Mouse (Mus musculus) adrenal gland, postnatal 25 days (tissue): Measurements from ENCODE around the gene Capn3. TPM values are rescaled to one million over a fixed set of nuclear protein-coding genes. Genes with fewer than 3 reads are reported as not detected.

Experiments
- DNase-seq: peaks from one replicate; pipeline ENCODE4 v3.0.0; 2021; ENCODE audit warnings: mixed read lengths
- total RNA-seq: library from RNA; stranded (reverse); gene quantifications from 2 replicates; pipeline ENCODE4 v1.2.3, GENCODE M21; 2021

Capn3 gene
- total RNA-seq, 1 experiment from 2014 or later: 0.36 TPM

DNA sequence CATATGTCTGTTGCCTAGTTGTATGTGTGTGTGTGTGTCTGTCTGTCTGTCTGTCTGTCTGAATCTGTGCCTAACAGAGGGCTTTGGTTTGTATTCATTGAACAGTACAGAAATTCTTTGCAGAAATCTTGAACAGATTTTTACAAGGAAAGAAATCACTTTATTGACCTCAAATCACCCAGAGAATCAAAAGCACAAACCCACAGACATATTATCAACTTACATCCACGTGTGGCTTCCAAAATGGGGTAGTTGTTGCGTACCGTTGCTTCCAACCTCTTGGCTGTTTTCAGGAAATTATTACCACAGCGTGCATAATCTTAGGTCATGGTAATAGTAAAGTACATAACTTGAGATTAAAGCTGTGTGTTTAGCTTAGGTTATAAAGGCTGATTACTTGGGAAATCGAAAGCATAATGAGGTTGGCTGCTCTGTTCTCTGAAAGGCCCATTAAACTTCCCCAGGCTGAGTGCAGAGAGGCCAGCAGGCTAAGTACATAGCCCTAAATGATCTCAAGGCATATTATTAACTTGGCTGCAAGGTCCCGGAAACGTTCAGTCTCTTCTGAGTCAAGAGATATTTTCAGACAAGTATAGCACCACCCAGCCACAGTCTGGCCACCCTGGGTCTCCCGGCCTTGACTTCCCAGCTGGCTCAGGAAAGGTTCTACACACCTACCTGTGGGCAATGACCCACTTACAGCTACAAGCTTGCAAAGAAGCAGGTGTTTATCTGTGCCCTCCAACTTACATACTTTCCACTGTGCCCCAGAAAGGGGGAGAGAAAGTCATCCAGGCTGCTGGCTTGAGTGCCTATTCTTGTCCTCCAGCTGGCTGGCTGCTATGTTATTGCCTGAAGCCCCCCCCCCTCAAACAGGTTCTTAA is 26.9 kb downstream of the Capn3 start:
- no peak for DNase-seq

DNA sequence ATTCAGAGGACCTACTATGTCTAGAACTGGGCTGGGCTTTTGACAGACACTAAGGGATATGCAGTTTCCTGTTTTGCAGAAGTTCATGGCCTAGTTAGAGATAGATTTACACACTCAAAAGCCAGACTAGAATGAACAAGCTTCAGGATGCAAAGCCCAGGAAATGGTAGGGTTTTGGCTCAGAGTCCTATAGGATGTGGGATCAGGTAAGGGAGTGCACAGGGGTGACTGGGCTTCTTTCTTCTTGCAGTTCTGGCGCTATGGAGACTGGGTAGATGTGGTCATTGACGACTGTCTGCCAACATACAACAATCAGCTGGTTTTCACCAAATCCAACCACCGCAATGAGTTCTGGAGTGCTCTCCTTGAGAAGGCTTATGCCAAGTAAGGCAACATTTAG is 28.4 kb downstream of the Capn3 start:
- DNase-seq: no peak

DNA sequence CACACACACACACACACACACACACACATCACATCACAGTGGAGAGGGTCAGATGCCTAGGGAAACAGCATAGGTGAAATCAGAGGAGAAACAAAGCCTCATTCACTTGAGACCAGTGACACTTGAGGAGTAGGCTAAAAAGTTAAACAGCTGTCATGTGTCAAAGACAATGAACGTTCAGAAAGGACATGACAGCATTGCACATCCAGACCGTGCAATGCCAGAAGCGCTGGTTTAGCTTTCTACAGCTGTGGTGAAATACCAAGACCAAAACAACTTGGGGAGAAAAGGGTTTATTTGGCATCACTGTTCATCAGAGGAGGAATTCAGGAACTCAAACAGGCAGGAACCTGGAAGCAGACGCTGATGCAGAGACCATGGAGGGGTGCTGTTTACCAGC is 37.4 kb downstream of the Capn3 start:
- DNase-seq: no peak

DNA sequence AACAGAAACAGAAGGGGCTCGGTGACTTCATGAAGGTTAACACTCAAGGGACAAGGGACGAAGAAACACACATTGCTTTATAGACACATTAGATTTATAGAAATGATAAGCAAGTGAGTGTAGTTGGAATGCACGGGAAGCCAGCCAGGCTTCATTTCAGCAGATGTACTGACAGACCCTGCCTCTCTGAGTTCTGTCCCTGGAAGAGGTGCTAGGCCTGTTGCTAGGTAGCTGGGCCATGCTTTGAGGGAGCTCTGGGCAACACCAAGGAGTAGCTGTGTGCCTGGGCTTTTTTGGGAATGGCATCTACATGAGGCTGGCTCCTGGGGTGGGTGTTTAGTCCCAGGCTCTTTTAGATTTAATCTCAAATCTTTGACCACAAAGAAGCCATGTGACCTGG is 40.7 kb downstream of the Capn3 start:
- DNase-seq: no peak

GRCm38 (mm10) chr2:120499971-120500471 is 44.2 kb downstream of the Capn3 start:
- DNase-seq: no peak

DNA sequence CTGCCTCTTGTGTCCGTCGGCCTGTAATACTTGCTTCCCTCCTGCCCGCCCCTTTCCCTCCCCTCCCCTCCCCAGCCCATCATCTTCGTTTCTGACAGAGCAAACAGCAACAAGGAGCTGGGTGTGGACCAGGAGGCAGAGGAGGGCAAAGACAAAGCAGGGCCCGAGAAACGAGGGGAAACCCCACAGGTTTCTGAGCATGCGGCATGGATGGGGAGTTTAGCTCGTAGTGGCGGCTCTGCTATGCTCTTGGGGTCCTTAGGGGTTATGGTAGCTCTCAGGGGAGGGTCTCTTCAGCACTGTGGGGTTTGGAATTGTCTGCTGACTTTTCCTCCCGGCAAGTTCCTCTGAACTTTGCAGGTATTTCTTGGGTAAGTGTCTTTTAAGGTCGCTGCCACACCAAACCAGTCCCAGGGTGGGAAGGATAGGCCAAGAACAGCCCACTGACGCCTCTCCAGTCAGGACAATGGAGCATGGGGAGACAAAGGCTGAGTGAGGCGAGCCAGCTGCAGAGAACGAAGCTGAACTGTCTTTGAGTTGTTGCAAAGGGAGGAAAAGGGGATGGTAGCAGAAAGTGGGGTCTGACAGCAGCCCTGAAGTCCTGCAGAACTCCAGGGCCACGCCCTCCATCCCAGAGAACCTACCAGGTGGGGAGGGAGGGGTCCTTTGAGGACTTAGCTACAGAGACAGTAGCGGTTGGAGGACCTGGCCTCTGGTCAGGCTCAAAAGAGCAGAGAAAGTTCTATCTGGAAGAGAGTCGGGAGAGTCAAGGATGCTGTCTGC is 45.5 kb downstream of the Capn3 start:
- DNase-seq: no peak

DNA sequence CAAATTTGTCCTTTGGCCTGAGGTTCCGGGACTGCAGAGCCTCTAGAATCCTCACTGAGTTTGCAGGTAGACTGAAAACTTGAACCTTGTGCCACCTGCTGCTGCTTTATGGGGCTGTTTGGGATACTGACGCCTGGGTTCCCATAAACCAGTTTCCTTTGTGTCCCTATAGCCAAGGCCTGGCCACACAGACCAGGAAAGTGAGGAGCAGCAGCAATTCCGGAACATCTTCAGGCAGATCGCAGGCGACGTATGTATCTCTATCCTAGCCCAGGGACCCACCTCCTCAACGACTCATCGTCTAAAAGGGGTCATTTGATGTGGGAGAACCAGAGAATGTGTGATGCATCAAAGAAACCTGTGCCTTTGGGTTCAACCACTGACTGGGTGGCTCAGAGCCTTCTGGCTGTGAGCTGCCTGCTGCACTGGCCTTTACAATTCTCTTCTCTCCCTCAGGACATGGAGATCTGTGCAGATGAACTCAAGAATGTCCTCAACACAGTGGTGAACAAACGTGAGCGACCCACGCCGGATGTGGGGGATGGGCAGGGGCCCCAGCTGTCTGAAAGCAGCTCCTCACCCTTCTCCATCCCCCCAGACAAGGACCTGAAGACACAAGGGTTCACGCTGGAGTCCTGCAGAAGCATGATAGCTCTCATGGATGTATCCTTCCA is 46.2 kb downstream of the Capn3 start:
- no peak for DNase-seq

DNA sequence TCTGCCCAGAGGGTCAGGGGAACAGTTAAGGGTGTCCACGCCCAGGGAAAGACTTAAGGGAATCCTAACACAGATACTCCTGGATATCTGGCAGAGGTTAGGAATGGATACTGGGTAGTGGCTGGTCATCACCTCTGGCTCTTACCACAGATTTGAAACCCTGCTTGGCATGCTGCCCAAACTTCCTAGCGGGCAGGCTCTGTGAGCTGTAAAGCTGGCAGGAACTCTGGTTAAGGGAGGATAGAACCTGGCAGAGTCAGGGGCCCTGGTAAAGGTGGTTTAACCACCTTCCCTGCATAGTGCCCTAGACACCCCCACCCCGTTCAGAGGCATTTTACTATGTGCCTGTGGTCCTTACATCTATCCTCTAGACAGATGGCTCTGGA is 46.8 kb downstream of the Capn3 start:
- peak; percentile 53 for DNase-seq

DNA sequence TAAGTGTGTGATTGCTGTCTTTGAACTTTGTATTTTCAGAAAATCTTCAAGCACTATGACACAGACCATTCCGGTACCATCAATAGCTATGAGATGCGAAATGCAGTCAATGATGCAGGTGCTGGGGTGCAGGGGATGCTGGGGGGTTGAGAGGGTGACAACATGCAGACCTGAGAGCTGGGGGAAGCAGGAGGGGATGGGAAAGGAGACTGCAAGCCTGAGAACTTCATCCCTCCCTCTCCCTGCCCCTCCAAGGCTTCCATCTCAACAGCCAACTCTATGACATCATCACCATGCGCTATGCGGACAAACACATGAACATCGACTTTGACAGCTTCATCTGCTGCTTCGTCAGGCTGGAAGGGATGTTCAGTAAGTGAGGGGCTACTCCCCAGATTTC is 47.3 kb downstream of the Capn3 start:
- DNase-seq: no peak

DNA sequence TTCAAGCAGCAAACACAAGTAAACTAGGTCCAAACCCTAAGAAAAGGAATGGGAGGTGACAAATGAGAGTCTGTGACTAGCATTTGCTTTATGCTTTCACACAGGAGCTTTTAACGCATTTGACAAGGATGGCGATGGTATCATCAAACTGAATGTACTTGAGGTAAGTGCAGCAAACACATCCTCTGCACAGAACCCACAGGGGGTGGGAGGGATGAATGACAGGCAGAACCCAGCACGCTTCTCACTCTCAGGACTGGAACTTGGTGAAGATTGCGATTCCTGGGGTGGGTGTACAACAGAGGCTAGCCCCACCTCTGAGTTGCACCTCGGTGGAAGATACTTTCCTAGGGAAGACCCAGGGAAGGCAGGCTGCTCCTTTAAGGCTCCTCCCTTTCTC is 48.2 kb downstream of the Capn3 start:
- no peak for DNase-seq

DNA sequence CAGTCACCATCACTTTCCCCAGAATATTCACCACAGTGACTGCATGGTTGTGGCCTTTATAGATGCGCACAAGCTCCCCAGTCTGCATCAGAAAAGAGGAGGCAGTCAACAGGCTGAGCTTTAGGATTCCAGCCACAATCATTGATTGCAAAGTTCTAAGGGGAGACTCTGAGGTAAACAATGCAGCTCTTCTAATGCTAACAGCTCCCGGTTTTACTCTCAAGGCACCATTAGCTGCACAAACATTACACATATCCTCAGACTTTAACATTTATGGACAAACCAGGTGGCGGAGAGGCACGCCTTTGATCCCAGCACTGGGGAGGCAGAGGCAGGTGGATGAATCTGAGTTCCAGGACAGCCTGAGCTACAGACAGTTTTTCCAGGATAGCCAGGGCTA is 58.4 kb downstream of the Capn3 start:
- no peak for DNase-seq

GRCm38 (mm10) chr2:120518547-120519210 is 62.9 kb downstream of the Capn3 start:
- no peak for DNase-seq

- no peak for DNase-seq
Observed at GRCm38 (mm10) chr2:120526771-120527170, 71.0 kb downstream of the Capn3 start.

GRCm38 (mm10) chr2:120529531-120529930 is 73.7 kb downstream of the Capn3 start:
- DNase-seq: no peak

DNA sequence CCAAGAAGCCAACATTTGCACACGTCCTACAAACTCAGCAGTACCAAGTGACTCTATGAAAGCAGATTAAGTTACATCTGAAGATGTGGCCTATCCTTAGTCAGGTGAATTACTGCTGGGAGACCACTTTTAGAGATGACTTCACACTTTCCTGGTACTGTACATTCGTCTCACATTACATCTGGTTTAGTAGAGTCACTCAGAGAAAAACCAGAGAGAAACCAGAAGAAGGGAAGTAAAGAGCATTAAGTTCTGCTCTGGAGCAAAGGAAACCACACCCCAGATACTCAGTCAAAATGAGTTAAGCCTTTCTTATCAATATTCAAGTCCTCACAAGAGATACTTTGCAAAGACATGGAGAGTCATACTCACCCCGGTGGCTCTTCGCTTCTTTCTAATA is 75.4 kb downstream of the Capn3 start:
- DNase-seq: no peak

GRCm38 (mm10) chr2:120539333-120539732 is 83.5 kb downstream of the Capn3 start:
- DNase-seq: peak; percentile 28

- peak; percentile 45 for DNase-seq
Observed at GRCm38 (mm10) chr2:120539778-120540208, 84.0 kb downstream of the Capn3 start.

DNA sequence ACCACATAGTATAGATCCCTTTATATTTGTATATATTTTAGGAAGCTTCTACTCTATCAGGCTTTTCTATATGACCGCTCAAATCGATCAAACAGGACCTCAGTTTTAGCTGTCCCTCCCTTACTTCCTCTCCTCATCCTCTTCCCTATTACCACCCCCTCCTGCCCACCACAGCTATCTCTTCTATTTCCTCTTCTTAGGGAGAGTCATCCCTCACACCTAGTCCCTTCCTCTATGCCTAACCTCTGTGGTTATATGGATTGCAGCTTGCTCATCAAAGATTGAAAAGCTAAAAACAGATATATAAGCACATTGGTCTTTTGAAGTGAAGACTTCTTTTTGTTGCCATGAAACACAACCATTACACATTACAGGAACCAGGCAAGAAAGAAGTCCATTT is 88.9 kb downstream of the Capn3 start:
- no peak for DNase-seq
